Mouse (Mus musculus) stomach, embryonic 15.5 days (tissue): ENCODE results near the gene Tada2b. TPM values are rescaled to one million over a fixed set of nuclear protein-coding genes. Genes with fewer than 3 reads are reported as not detected.
A peak's percentile ranks its signal among the peaks of the same experiment; 100 is the strongest.

Source experiments
- ATAC-seq: fragments of 200-750 bp; cut with Nextera tagmentation; 2 replicates; pipeline ENCODE4 v1.8.0; 2017; ENCODE audit warnings: low read depth, moderate number of reproducible peaks, moderate TSS enrichment; ENCODE audit not compliant: insufficient read depth, low FRiP score
- H3K27ac ChIP-seq: fragments of 300-500 bp; sonication (generic); 2 replicates; pipeline ENCODE4 v1.5.1; 2015; ENCODE audit warnings: mild to moderate bottlenecking, inconsistent platforms
- H3K27me3 ChIP-seq: fragments of 300-500 bp; sonication (generic); replicated peaks from 2 replicates; pipeline ENCODE4 v1.6.1; 2015; ENCODE audit warnings: inconsistent platforms
- H3K36me3 ChIP-seq: fragments of 300-500 bp; sonication (generic); 2 replicates; pipeline ENCODE4 v1.6.1; 2015; ENCODE audit warnings: inconsistent platforms
- H3K4me1 ChIP-seq: fragments of 300-500 bp; sonication (generic); 2 replicates; pipeline ENCODE4 v1.6.1; 2015; ENCODE audit warnings: inconsistent platforms
- H3K4me2 ChIP-seq: fragments of 300-500 bp; sonication (generic); 2 replicates; pipeline ENCODE4 v1.6.1; 2015; ENCODE audit warnings: mild to moderate bottlenecking, inconsistent platforms
- H3K4me3 ChIP-seq: fragments of 300-500 bp; sonication (generic); replicated peaks from 2 replicates; pipeline ENCODE4 v1.5.1; 2015; ENCODE audit warnings: inconsistent platforms
- H3K9ac ChIP-seq: fragments of 300-500 bp; sonication (generic); 2 replicates; pipeline ENCODE4 v1.6.1; 2015; ENCODE audit warnings: inconsistent platforms
- H3K9me3 ChIP-seq: fragments of 300-500 bp; sonication (generic); 2 replicates; pipeline ENCODE4 v1.6.1; 2016; ENCODE audit warnings: inconsistent platforms
- WGBS: fragments of 180-500 bp; shearing (Covaris S2); methylation state at CpG from one replicate; pipeline ENCODE4 v1.1.7; 2015; 5-methylcytosine and 5-hydroxymethylcytosine counted together
- polyA plus RNA-seq: library from polyadenylated mRNA; unstranded; fragments of >200 nt; fragmentation: Nextera tagmentation; extraction: Ambion mirVana; gene quantifications from 2 replicates; pipeline ENCODE4 v1.2.1, GENCODE M21; 2015

Tada2b gene
- 2.0 and 2.2 TPM in 2 replicates for polyA plus RNA-seq

DNA sequence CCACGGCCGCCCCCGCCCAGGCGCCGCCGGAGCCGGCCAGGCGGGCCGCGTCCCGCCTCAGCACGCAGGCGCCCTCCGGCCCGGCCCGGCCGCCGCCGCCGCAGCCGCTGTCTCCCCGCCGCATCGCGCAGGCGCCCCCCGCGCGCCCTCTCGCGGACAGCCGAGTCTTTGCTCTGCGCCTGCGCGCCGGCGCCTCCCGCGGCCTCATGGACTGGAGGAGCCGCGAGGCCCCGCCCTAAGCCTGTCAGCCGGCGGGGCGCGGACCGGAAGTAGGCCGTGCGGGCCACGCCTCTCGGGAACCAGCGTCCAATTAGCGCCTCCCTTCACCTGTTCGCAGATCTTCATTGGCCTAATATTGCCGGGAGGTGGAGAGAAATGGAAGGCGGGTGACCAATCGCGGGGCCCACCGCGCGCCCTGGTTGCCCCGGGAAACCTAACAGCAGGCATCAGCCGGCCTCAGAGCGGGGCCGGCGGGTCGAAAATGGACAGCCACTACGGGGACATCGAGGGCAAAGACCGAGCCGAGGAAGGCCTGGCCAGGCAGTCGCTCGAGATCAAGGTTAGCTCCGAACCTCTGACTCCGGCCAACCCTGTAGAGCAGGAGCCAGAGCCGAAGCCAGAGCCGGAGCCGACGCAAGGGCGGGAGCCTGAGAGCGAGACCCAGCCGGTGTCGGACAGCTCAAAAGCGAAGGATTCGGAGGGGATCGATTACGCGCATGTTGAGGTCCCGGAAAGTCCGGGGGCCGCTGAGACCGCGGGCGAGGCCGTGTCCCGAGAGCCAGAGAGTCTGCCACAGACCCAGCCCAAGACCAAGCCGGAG lies at the start of gene Tada2b, which contains the start of gene Ccdc96:
Gene Tada2b, minus strand, starts transcription at position 115 of the 820 bp plus-strand sequence.
Gene Ccdc96, plus strand, starts transcription at position 418 of the 820 bp plus-strand sequence.
- Histone ChIP-seq H3K4me1 (peaks cover 24% of the 10 kb centered on the region), H3K36me3 (0 out of 2 replicates have a peak, but pooled peaks cover 4% of the 10 kb centered on the region), H3K9ac (peak within 1 kb of the TSS; percentile 93), H3K27ac (peak within 1 kb of the TSS; percentile 33; the same call in 1 of the 2 replicates), H3K9me3 (no peaks in the 10 kb centered on the region), H3K27me3 (peaks cover 10% of the 10 kb centered on the region), H3K4me3 (peak within 1 kb of the TSS; percentile 89), H3K4me2 (peak within 1 kb of the TSS; percentile 97)
- peak; percentile 99 for ATAC-seq
- WGBS, result under 1% methylated on average over 86 of the region's 97 CpGs

GRCm38 (mm10) chr5:36530129-36530751 lies 46.2 kb upstream of the Tada2b start:
- H3K9ac ChIP-seq, result peak overlapping the region; percentile 74
- peak overlapping the region; percentile 68 for H3K27ac ChIP-seq
- H3K9me3 ChIP-seq, result no peaks in the 10 kb centered on the region
- WGBS, result under 1% methylated on average over 28 of the region's 28 CpGs
- ATAC-seq, result peak; percentile 95
- H3K4me1 ChIP-seq, result peaks cover 21% of the 10 kb centered on the region
- no peaks in the 10 kb centered on the region for H3K36me3 ChIP-seq
- peak overlapping the region; percentile 77 for H3K4me2 ChIP-seq
- no peaks in the 10 kb centered on the region for H3K27me3 ChIP-seq
- peak overlapping the region; percentile 60 for H3K4me3 ChIP-seq

DNA sequence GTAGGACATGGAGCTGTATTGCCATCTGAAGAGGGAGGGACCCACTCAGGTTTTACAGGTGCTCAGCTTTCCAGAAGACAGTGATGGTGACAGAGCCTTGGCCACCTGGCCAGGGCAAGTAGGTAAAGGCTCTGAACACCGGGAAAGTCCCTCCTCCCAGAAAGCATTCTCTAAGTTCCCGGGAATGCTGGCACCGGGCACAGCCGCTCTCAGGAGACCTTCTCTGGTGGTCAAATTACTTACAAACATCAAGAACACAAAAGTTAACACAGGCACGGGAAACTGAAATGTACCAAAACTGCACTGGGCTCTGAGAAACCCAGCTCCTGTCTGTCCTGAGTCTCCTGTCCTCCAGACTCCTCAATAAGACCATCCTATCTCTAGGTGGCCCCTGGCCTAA lies 45.6 kb upstream of the Tada2b start:
- Histone ChIP-seq H3K9ac (peak overlapping the region; percentile 74), H3K27me3 (no peaks in the 10 kb centered on the region), H3K4me3 (peak overlapping the region; percentile 60), H3K4me2 (peak overlapping the region; percentile 77), H3K27ac (peak overlapping the region; percentile 68), H3K36me3 (no peaks in the 10 kb centered on the region), H3K9me3 (no peaks in the 10 kb centered on the region), H3K4me1 (peaks cover 21% of the 10 kb centered on the region)
- ATAC-seq, result no peak
- 3% methylated on average over 5 of the region's 5 CpGs for WGBS

DNA sequence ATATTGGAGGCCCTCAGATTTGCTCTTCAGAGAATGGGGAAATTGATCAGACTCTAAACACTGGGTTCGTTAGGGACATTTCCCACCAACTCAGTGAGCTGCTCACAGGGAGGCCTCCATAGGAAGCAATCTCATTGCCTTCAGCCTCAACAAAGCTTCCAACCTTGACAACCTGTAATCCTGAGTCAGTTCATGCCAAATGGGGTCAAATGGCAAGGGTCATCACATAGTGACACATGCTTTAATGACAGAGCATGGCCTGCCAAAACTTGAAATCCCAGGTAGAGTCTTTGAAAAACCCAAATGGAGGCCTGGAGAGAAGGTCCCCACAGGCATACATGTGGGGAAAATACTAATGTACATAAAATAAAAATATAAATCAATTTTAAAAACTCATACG lies 42.8 kb upstream of the Tada2b start:
- no peak overlapping the region for H3K9ac ChIP-seq
- H3K27ac ChIP-seq, result no peak overlapping the region
- no peak overlapping the region for H3K4me2 ChIP-seq
- H3K4me1 ChIP-seq, result peaks cover 21% of the 10 kb centered on the region
- WGBS, result 85% methylated on average over 2 of the region's 2 CpGs
- no peaks in the 10 kb centered on the region for H3K27me3 ChIP-seq
- no peaks in the 10 kb centered on the region for H3K9me3 ChIP-seq
- no peak overlapping the region for H3K4me3 ChIP-seq
- H3K36me3 ChIP-seq, result peaks cover 5% of the 10 kb centered on the region; the same call in 1 of the 2 replicates
- ATAC-seq, result no peak

GRCm38 (mm10) chr5:36526274-36526673 lies 42.2 kb upstream of the Tada2b start:
- H3K9ac ChIP-seq, result no peak overlapping the region
- no peaks in the 10 kb centered on the region for H3K9me3 ChIP-seq
- no peak for ATAC-seq
- H3K4me3 ChIP-seq, result no peak overlapping the region
- H3K27me3 ChIP-seq, result no peaks in the 10 kb centered on the region
- H3K4me1 ChIP-seq, result peaks cover 21% of the 10 kb centered on the region
- WGBS, result 79% methylated on average over 5 of the region's 5 CpGs
- H3K4me2 ChIP-seq, result no peak overlapping the region
- H3K27ac ChIP-seq, result no peak overlapping the region
- peaks cover 9% of the 10 kb centered on the region for H3K36me3 ChIP-seq

- H3K9ac ChIP-seq, result no peak overlapping the region
- no peak overlapping the region for H3K4me3 ChIP-seq
- H3K27me3 ChIP-seq, result no peaks in the 10 kb centered on the region
- no peaks in the 10 kb centered on the region for H3K9me3 ChIP-seq
- H3K4me1 ChIP-seq, result peaks cover 14% of the 10 kb centered on the region
- H3K4me2 ChIP-seq, result no peak overlapping the region
- peaks cover 12% of the 10 kb centered on the region for H3K36me3 ChIP-seq
- no peak overlapping the region for H3K27ac ChIP-seq
- no peak for ATAC-seq
- 66% methylated on average over 2 of the region's 2 CpGs for WGBS
Measured at GRCm38 (mm10) chr5:36525216-36525615, 41.1 kb upstream of the Tada2b start.

DNA sequence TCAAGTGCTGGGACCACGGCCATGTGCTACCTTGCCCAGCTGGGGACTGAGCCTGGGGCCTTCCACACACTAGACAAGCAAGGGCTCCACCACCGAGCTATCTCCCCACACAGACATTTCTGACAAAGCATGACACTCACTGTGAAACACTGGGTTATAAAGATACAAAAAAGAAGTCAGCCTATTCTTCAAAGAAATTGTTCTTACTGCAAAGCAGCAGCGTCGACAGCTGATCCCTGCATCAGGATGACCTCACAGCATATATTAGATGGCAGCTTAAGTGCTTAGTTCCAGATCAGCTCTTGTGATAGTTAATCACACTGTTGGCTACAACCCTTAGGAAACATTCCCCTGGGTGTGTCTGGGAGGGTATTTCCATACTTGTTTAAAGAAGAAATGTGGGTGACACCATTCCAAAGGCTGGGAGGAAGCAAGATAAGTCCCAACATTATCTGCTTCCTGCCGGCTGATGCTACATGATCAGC lies 39.2 kb upstream of the Tada2b start:
- Histone ChIP-seq H3K27me3 (no peaks in the 10 kb centered on the region), H3K9me3 (no peaks in the 10 kb centered on the region), H3K4me1 (no peaks in the 10 kb centered on the region), H3K9ac (no peak overlapping the region), H3K4me3 (no peak overlapping the region), H3K36me3 (peaks cover 20% of the 10 kb centered on the region), H3K27ac (no peak overlapping the region), H3K4me2 (no peak overlapping the region)
- 62% methylated on average over 5 of the region's 5 CpGs for WGBS
- no peak for ATAC-seq

- H3K4me3 ChIP-seq, result no peak overlapping the region
- no peaks in the 10 kb centered on the region for H3K9me3 ChIP-seq
- H3K4me2 ChIP-seq, result no peak overlapping the region
- no peaks in the 10 kb centered on the region for H3K27me3 ChIP-seq
- WGBS, result 53% methylated on average over 2 of the region's 2 CpGs
- H3K4me1 ChIP-seq, result no peaks in the 10 kb centered on the region
- ATAC-seq, result no peak
- peaks cover 21% of the 10 kb centered on the region for H3K36me3 ChIP-seq
- H3K9ac ChIP-seq, result no peak overlapping the region
- H3K27ac ChIP-seq, result no peak overlapping the region
Measured at GRCm38 (mm10) chr5:36522782-36523181, 38.7 kb upstream of the Tada2b start.

GRCm38 (mm10) chr5:36519751-36520150 lies 35.7 kb upstream of the Tada2b start:
- H3K4me1 ChIP-seq, result no peaks in the 10 kb centered on the region
- WGBS, result 79% methylated on average over 3 of the region's 3 CpGs
- ATAC-seq, result no peak
- H3K36me3 ChIP-seq, result peaks cover 33% of the 10 kb centered on the region
- H3K27ac ChIP-seq, result no peak overlapping the region
- no peak overlapping the region for H3K4me3 ChIP-seq
- H3K27me3 ChIP-seq, result no peaks in the 10 kb centered on the region
- H3K9me3 ChIP-seq, result no peaks in the 10 kb centered on the region
- no peak overlapping the region for H3K4me2 ChIP-seq
- H3K9ac ChIP-seq, result no peak overlapping the region

GRCm38 (mm10) chr5:36517596-36517995 lies 33.5 kb upstream of the Tada2b start:
- no peak for ATAC-seq
- Histone ChIP-seq H3K9ac (no peak overlapping the region), H3K9me3 (no peaks in the 10 kb centered on the region), H3K4me1 (no peaks in the 10 kb centered on the region), H3K4me3 (no peak overlapping the region), H3K27me3 (no peaks in the 10 kb centered on the region), H3K27ac (no peak overlapping the region), H3K36me3 (peaks cover 37% of the 10 kb centered on the region; the same call in 1 of the 2 replicates), H3K4me2 (no peak overlapping the region)
- 87% methylated on average over 3 of the region's 3 CpGs for WGBS

DNA sequence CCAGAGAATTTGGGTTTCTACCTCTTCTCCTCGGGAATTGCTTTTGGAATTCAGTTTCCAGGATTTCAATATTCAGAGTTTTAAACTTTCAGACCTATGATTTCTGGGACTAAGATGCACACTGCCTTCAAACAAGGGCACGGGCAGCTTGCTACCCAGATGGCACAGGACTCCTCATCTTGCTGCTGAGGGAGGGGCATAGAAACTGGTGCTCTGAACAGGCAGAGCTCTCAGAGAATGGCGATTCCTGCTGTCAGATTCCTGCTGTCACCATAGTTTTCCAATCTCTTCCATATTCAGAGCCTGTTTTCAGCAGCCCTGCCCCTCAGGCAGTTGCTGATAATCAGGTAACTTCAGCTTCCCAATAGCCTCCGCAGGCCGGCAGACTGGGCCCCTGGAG lies 31.5 kb upstream of the Tada2b start:
- no peak overlapping the region for H3K4me3 ChIP-seq
- H3K9ac ChIP-seq, result no peak overlapping the region
- H3K4me2 ChIP-seq, result no peak overlapping the region
- H3K4me1 ChIP-seq, result no peaks in the 10 kb centered on the region
- H3K27ac ChIP-seq, result no peak overlapping the region
- peaks cover 45% of the 10 kb centered on the region for H3K36me3 ChIP-seq
- H3K9me3 ChIP-seq, result no peaks in the 10 kb centered on the region
- WGBS, result 84% methylated on average over 5 of the region's 5 CpGs
- no peak for ATAC-seq
- no peaks in the 10 kb centered on the region for H3K27me3 ChIP-seq

DNA sequence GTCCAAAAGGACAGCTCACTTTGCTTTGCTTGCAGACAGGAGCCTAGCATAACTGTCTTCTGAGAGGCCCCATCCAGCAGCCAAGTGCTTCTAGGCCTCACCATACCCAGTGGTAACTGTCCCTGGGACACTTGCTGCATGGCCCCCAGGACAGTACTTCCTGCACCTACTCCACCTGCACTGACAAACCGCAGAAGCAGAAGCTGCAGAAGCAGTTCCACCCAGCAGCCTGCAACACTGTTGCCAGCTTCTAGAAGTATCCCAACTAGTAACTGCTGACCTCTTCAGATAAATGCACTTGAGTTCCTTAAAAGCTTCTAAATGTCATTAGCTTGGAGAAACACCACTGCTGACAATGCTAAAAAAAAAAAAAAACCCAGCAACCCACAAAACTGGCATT lies 31.0 kb upstream of the Tada2b start:
- Histone ChIP-seq H3K9ac (no peak overlapping the region), H3K4me3 (no peak overlapping the region), H3K9me3 (no peaks in the 10 kb centered on the region), H3K27me3 (no peaks in the 10 kb centered on the region), H3K36me3 (peaks cover 42% of the 10 kb centered on the region), H3K4me2 (no peak overlapping the region), H3K27ac (no peak overlapping the region), H3K4me1 (no peaks in the 10 kb centered on the region)
- no peak for ATAC-seq
- 89% methylated on average over 1 of the region's 1 CpGs for WGBS
